Mouse (Mus musculus) small intestine, adult 2 months (tissue): ENCODE results near the gene Zkscan7.

Experiments used
- CTCF ChIP-seq: fragments of 200-500 bp; IDR thresholded peaks from 2 replicates; pipeline ENCODE4 v1.5.1; 2012; ENCODE audit warnings: low read depth, mild to moderate bottlenecking, control low read depth, inconsistent platforms, low read length, moderate library complexity, mixed read lengths; ENCODE audit not compliant: insufficient replicate concordance, insufficient read length; ENCODE audit errors: extremely low read depth
- POLR2A ChIP-seq: fragments of 200-500 bp; IDR thresholded peaks from 2 replicates; pipeline ENCODE4 v1.6.1; 2012; ENCODE audit warnings: low read depth, mild to moderate bottlenecking, control low read depth, inconsistent platforms, low read length, moderate library complexity

GRCm38 (mm10) chr9:122875145-122875544, 10.3 kb upstream of the Zkscan7 start:
- no peak for TF ChIP-seq CTCF
- no peak for TF ChIP-seq POLR2A
